Mouse (Mus musculus): ENCODE measurements at regions not wholly inside any gene's neighbourhood (a gene's known extent, or its start where the extent isn't known, plus 50 kb on each side); places are given as distances from the start of the nearest gene placed in this dataset.
"Not testable (repeated sequence)": the region's sequence is repeated elsewhere in the genome, so short reads cannot be mapped to it uniquely, and the experiment has no call there.

DNA sequence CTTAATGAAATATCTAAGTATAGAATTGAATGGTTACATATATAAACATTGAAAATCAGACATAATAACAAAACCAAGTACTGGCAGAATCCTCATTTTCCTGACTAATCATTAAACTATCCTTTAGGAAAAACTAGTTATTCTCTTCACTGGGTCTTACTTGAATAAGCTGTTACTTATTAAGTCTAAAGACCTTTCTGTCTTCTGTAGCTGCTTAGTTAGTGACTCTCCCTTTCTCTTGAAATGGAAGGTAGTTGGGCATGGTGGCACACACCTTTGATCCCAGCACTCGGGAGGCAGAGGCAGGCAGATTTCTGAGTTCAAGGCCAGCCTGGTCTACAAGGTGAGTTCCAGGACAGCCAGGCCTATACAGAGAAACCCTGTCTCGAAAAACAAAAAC is 135.9 kb upstream of the Abcb5 start:
- not testable (repeated sequence) for DNase-seq (ENCODE audit: low read depth)

DNA sequence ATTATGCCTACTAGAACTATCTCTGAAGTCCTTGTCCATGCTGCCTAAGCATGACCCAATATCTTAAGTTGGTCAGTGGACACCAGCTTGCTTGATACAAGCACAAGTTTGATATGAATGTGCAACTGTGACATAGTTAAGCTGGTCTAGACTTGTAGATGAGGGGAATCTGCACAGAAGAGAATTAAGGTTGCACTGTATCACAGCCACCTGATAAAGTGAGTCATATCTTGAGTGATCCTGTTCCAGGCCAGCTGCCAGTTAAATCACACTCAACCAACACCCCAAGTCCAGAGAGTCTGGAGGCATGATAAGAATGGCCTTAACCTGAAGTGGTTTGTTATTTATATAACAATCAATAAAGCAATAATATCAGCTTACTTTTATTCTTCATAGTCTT is 133.5 kb upstream of the Abcb5 start:
- DNase-seq (ENCODE audit: low read depth), result no peak

DNA sequence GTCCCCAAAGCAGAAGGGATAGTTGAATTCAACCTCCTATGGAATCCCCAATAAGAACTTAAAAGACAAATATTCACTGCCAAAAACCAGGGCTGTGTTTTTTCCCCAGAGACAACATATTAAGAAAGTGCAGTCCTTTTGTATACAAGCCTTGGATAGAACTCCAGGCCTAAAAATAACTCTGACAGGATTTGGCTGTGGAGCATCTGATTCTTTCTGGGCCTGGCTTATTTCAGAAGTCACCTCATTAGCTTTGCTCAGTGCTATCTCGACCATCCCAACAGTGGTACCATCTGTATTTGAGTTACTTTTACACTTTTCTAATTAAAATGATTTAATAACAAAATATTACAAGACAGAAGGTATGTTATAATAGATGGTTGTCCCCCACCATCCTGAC is 131.6 kb upstream of the Abcb5 start:
- no peak for DNase-seq (ENCODE audit: low read depth)

DNA sequence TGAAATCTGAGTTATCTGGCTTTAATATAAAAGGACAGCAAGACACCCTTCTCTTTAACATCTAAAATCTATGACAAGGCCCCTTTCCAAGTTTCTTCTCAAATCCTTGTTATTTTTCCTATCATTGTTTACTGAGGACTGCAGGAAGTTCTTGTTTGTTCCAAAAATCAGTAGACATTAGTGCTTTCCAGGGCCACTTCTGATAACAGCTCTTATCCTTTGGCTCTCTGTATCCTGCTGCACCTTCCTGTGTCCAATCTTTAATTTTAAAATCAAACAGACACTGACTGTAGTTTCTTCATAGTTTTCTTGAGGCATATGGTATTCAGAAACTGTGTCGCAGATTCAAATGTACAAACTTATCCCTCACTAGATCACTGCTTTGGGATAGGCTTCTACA is 128.1 kb upstream of the Abcb5 start:
- no peak for DNase-seq (ENCODE audit: low read depth)

DNA sequence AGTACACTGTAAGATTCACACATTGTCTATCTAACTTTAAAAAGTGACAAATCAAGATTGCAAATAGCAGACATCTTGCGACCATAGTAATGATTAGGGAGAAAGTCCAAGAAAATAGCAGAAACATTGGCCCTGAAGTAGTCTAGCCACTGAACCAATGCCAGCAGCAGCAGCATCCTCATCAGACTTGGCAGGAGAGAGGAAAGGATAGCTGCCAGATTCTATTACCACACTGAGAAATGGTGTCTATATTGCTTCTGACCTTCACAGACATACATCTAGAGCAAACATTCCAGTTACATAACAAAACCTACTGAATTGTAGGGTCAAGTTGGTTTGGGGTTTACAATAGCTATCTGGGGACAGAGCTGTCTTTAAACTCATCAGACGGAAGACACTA is 127.2 kb upstream of the Abcb5 start:
- DNase-seq (ENCODE audit: low read depth), result no peak

DNA sequence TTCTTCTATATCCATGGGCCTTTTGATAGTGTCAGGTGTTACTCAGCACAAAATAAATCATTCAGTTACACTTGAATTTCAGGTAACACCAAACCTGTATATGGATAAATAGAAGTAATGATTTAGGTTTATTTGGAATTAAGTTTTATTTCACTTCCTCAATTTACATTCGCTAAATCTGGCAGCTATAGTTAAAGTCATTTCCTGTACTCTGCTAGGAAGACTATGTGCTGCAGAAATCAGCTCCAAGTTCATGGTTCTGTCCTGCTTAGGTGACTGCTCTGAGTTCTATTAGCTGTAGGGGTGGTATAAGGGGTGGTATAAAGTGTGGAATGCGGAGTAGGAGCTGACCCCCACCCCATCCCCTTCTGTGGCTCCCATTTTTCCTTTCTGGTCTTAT is 123.1 kb upstream of the Abcb5 start:
- DNase-seq (ENCODE audit: low read depth), result no peak

DNA sequence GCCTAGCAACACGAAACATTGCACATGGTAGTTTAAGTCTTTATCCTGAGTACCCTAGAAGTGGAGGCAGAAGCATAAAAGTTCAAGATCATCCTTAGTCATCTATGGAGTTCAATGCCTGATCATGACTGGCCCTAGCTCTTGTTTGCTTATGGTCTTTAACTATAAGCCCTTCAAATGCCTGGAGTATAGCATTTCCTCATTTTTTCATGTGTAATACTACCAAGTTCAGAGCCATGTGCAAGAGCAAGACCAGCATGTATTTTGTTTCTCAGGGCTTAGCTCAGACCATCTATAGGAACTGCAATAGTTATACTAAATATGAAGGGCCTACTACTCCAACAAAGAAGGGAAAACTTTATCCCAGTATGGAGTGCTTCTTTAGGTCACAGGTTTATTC is 122.4 kb upstream of the Abcb5 start:
- no peak for DNase-seq (ENCODE audit: low read depth)

DNA sequence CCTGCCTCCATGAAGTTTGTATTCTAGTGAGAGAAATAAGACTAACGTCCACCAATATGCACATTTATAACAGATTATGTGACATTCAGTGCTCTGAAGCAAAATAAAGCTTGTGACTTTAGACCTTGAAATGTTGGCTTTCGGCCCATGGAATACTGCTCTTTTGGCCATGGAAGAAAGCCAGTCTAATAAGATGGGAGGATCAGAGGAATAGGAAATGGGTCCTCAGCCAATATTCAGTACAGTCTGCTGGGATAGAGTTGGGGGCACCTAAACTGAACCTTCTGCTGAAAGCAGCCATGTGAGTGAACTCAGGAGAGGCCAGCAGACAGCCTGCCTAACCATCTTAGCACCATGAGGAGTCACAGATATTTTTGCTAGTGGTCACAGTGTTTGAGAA is 118.6 kb upstream of the Abcb5 start:
- DNase-seq (ENCODE audit: low read depth), result no peak

DNA sequence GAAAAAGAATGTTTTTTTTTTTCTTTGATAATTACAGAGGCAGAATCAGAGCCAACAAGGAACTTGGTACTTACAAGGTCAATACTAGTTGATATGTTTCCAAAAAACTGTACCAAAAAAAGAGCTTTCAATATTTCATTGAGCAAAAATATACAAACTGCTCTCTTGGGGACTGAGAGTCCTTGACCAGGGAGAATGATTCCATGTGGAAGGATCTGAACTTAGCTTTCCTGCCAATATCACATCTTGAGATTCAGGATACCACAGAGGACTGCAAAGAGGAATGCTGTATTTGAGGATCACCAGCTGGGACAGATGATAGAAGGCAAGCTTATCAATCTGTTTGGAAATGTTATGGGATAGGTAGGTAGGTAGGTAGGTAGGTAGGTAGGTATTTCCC is 116.6 kb upstream of the Abcb5 start:
- no peak for DNase-seq (ENCODE audit: low read depth)

DNA sequence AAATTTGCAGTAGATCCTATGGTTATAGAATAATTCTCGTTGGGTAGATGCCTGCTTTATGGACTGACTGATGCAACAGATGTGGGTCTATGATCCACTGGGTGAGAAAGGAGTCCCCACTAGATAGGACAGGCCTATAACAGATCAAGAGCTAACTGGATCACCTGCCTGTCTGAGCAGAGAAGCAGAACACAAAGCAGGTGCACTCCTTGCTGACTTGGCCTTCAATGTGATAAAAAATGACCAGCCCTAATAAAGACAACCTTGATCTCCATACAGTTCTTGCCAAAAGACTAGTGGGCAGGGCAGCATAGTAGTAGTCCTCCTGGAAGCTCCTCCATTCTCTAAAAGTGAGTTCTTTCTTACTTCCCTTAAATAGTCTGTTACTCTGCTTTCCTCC is 109.6 kb upstream of the Abcb5 start:
- DNase-seq (ENCODE audit: low read depth), result no peak

DNA sequence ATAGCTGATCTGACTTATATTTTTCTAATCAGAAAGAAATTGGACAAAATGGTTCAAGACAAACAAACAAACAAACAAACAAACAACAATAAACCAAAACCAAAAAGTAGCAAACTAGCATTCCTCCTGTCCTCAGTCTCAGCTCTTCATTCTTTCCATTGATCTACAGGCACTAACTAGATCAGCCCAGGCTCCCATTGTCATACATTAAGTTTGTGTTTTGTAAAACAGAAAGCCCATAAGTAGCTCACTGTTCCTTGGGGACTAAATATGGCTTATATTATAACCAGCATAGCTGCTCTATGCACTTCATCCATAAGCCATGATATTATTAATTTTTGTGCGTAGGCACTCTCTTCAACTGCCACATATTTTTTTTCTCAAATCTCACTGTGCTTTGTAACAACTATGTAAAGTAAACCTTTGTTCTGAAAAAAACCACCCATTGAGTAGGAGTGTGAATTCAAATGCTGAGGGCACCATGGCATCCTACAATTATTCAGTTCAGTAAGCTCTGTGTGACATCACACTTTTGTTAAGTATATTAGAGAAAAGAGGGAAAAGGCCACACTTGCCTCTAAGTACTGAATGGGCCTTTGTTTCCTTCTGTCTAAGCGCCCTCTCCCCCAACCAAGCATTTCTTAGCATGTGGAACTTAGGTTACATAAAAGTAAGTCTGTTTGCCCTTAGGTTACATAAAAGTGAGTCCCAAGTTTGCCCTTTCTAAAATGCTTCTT is 108.7 kb upstream of the Abcb5 start:
- DNase-seq (ENCODE audit: low read depth), result no peak

DNA sequence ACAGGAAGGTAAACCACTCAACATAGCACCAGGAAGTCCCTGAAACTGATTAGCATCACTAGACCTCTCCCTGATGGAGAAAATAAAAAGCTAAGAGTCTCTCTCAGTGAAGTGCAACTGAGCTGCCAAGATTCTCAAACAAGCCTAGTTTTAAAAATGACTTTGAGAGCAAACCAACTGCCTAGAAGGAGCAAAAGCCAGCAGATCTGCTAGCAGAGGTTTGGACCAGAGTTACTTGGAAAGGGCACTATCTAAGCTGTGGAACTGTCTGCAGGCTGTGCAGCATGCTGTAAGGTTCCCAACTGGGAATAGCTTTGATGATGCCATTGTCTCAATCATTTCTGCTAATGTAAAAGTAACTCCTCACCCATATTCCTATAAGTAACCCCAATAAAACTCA is 107.9 kb upstream of the Abcb5 start:
- DNase-seq (ENCODE audit: low read depth), result no peak

DNA sequence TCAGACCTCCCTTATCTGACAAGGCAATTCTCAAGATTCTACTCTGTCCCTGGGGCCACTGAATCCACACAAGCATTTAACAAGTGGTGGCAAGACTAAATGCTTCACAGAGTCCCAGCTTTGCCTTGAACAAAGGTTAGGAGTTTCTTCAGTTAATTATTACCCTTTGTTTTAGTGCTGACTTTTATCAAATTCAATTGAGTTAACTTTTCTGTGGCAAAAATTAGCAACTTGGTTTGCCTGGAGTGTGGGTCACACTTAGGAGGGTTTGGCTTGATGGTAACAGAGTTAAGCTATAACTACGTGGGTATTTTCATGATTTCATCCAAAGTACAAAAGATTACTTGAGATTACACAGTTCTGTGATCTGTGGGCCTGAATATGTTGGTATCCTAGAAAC is 104.7 kb upstream of the Abcb5 start:
- DNase-seq (ENCODE audit: low read depth), result no peak

DNA sequence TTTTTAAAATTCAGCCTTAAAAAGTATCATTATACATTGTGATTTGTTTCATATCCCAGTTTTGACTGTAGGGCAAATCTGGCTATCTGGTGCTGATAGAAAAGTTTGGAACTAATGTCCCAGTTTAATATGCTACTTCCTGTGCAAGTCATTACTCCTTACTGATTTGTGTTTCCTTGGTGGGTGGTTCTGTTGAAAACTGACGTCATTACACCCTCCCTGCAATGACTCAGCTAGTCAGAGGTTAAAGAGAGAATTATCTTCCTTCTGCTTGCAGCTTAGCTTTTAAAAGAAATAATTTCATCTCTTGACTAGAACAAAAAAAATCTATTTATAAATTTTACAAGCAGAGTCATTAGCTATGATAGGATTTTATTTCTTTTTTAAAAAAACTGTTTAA is 104.2 kb upstream of the Abcb5 start:
- peak; percentile 3 for DNase-seq (ENCODE audit: low read depth)

DNA sequence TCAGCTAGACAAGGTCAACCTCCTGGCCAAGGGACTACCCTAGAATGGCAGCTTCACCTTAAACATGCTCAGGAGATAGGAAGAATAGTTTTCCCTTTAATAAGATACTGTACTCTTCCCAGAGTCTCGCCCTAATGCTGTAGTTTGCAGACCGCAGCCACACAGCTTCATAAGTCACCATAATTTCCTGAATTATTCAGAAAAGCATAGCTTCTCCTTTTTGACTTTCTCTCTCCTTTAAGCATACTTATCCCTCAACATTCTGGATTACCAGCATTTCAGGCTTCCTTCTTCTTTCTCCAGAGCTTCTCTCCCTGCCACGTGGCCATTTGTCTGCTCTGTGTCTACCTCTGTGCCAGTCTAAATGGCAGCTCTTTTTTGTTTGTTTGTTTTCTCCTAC is 103.5 kb upstream of the Abcb5 start:
- DNase-seq (ENCODE audit: low read depth), result no peak

DNA sequence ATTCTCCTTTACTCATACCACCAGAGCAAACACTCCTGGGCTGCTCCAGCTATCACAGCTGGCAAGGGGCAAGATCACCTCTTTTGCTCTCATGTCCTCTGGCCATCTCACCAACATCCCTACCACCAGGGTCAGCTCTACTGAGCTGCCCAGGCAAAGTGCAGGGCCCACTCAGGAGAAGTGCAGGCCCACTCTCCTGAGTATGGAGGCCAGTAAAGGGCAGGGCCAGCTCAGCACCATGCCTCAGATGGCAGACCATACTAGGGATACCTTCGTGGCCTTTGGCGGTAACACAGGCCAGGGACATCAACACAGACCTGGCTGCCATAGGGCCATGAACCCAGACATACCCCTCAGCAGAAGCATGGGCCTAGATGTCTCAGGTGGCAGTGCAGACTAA is 101.9 kb upstream of the Abcb5 start:
- DNase-seq (ENCODE audit: low read depth), result no peak

DNA sequence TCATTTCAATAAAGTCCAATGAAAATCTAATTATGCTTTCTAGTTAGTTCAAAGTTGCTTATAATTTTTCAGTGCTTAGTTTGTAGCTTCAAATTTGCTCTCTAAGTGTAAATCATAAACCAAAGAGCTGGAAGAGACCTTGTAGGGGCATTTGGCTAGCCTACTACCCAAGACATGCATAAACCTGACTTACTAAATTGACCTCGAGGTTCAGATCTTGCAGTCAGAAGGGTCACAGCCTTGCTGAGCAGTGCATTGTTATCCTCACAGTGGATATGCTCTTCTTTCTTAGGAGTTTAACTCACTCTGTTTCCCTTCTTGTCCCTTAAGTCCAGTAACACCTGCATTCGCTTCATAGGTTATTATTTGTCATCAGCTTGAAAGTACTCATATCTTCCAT is 96.7 kb upstream of the Abcb5 start:
- no peak for DNase-seq (ENCODE audit: low read depth)

DNA sequence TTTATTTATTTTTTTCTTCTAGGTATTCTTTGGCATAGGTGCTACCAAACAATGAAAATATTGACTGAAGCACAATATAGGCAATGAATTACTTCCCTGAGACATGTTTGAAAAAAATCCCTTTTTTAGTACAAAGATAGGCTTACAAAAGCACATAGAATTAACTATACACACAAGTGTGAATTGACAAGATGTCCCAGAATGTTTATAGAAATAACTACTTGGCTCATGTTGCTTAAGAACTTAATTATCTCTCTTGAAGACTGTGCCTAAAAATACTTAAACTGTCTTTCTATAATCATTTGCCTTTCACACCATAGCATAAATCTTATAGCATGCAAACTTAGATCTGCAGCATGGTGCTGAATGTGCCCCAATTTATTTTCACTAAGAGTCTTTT is 96.3 kb upstream of the Abcb5 start:
- no peak for DNase-seq (ENCODE audit: low read depth)

DNA sequence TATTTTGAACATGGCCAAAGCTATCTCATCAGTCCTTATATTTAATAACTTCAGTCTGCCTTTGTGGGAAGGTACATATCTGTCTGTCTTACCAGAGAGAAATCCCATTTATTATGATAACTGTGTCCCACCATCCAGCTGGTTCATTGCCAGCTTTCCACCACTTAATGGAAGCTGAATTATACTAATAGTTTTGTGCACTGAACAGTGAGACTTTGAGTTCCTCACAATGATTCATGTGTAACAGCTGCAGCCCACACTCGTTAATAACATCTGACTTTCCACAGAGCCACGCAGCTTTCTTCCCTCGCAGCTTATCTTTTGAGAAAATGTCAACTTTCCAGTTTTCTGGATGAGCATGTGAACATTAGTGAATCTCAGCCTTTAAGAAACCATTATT is 88.3 kb upstream of the Abcb5 start:
- DNase-seq (ENCODE audit: low read depth), result no peak

DNA sequence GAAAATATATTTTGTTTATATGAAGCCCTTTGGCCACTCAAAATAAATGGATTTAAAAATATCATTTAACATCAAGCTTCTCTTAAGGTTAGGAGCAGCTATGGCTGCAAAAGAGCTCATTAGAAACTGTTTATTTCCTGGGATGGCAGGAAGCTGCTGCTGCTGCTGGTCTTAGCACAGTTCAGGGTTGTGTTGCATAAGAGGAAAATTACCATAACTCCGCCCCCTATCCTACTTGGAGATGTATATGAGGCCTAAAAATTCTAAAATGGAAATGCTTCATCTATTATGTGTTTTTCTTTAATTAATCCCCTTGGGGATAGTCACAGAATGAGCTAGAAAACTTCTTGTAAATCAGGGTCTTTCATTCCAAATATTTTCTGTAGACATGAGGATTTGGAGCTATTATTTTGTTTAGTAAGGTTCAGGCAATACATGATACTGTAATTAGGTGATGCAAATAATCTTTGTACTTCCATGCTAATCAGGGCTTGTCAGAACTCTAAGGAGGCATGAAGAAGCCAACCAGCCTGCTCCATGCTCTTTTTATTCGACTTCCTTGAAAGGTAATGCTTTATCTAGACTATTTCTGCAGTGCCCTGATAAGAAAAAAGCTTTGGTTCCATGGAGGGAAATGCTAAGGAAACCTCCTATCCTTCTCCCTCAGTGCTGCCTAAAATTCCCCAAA is 85.6 kb upstream of the Abcb5 start:
- no peak for DNase-seq (ENCODE audit: low read depth)

DNA sequence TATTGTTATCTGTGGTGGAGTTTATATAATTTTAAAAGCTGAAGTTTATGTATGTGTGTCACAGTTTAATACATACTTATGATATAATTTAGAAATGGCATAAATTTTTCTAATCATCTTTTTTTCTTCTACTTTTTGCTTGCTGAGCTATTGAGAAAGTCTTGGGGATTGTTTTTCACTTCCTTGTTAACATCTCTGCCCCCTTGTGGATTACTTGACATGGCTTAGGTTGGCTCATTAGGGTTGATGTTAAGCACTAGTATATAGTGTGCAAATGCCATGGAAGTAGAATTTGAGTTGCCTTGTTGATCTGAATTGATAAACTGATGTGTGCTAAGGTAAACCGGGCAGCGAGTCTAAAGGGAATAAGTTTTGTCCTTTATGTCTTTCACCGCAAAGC is 72.1 kb upstream of the Abcb5 start:
- DNase-seq (ENCODE audit: low read depth), result peak; percentile 12

DNA sequence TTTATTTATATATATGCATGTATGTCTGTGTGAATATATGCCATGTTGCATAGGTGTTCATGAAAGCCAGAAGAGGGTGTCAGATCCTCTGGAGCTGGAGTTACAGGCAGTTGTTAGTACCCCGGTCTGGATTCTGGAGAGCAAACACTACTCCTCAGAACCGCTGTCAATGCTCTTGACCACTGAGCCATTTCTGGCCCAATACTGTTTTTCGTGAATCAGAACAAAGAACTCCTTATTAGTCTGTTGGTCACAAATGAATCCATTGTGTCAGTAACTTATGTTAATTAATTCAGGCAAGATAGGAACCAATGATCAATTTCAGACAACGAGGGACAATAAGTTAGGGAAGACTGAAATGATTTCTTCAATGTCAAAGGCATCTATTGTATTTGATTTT is 68.6 kb upstream of the Abcb5 start:
- no peak for DNase-seq (ENCODE audit: low read depth)

DNA sequence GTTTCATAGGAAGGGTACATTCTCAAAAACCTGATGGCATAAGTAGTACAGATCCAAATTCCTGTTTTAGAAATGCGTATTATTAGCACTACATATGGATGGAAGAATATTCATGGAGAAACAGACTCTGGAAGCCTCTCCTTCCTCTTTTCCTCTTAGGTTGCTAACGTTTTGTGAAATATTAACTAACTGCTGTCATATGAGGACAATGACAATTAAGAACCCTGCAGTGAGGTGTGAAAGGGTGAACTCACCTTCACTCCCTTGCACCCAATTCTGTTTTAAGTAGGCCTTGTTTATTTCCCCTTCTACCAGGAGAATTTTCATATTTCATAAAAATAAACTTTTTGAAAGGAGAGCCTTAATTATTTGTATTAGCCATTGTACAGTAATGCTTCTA is 62.5 kb upstream of the Abcb5 start:
- no peak for DNase-seq (ENCODE audit: low read depth)

DNA sequence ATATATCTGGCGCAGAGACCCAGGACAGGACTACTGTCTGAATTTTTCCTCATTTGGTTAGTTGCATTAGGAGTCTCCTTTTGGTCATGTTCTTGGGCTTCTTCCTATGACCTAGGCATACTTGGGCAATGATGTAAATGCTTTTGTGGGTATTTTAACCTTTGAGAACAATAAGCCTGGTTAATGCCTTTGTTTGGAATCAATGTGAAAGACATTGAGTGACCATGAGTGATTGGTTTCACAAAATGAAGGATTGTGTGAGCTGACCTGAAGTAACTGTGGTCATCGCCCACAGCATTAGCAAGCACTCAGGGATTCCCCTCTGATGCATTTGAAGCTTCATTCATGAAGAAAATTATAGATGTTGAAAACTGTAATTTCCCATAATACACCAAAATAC is 61.9 kb upstream of the Abcb5 start:
- DNase-seq (ENCODE audit: low read depth), result no peak
